ENCODE assay signal across 9 mouse cellular contexts in genomic region chr4:133690252-133690651, GRCm38 (mm10). TPM values are rescaled to one million over a fixed set of nuclear protein-coding genes. Genes with fewer than 3 reads are reported as not detected.
DNase-seq lines count a peak whose midpoint lies in the region; ATAC-seq lines count a peak whose summit lies in the region.
"Had no signal": no experiment of that assay in that cellular context is flagged by ENCODE, and none has a peak within 500 bp of the region (broad histone marks: within the 10 kb centered on the region; RNA-seq: fewer than 3 reads in every experiment).

No protein-coding gene starts in this region.

- no peaks in the 10 kb centered on the region for H3K9me3 ChIP-seq in midbrain, embryonic 15.5 days
- H3K9me3 ChIP-seq in midbrain, embryonic 16.5 days (replicated peaks; ENCODE audit: control insufficient read depth, low read length, poor library complexity, severe bottlenecking): no peaks in the 10 kb centered on the region
- H3K9me3 ChIP-seq in kidney, embryonic 15.5 days (replicated peaks): no peaks in the 10 kb centered on the region
- H3K9me3 ChIP-seq in stomach, embryonic 16.5 days (replicated peaks; ENCODE audit: control insufficient read depth, low read length): no peaks in the 10 kb centered on the region
- no peaks in the 10 kb centered on the region for H3K9me3 ChIP-seq in liver, embryonic 11.5 days (ENCODE audit: control insufficient read depth, low read length)

- 57% methylated on average over 5 of the region's 5 CpGs for whole genome bisulfite sequencing in midbrain, embryonic 15.5 days
- 61% methylated on average over 5 of the region's 5 CpGs for WGBS in midbrain, embryonic 16.5 days
- 15% methylated on average over 5 of the region's 5 CpGs for WGBS in kidney, embryonic 15.5 days
- 10% methylated on average over 5 of the region's 5 CpGs for WGBS in stomach, embryonic 16.5 days
- WGBS in liver, embryonic 11.5 days: 52% methylated on average over 5 of the region's 5 CpGs

- H3K27me3 ChIP-seq in midbrain, embryonic 15.5 days (replicated peaks): no peaks in the 10 kb centered on the region
- H3K27me3 ChIP-seq in midbrain, embryonic 16.5 days (ENCODE audit: control insufficient read depth, insufficient read depth, low read depth, low read length): no peaks in the 10 kb centered on the region
- no peaks in the 10 kb centered on the region for H3K27me3 ChIP-seq in kidney, embryonic 15.5 days
- H3K27me3 ChIP-seq in stomach, embryonic 16.5 days (ENCODE audit: control insufficient read depth, insufficient read depth, low read length): no peaks in the 10 kb centered on the region
- no peaks in the 10 kb centered on the region for H3K27me3 ChIP-seq in liver, embryonic 11.5 days (replicated peaks; ENCODE audit: control insufficient read depth, insufficient read depth, low read length)

- H3K36me3 ChIP-seq in midbrain, embryonic 15.5 days (replicated peaks): peaks cover 92% of the 10 kb centered on the region
- peaks cover 63% of the 10 kb centered on the region for H3K36me3 ChIP-seq in midbrain, embryonic 16.5 days (ENCODE audit: control insufficient read depth, insufficient read depth, low read length)
- peaks cover 100% of the 10 kb centered on the region for H3K36me3 ChIP-seq in kidney, embryonic 15.5 days
- H3K36me3 ChIP-seq in stomach, embryonic 16.5 days (ENCODE audit: control insufficient read depth, insufficient read depth, low read length): peaks cover 54% of the 10 kb centered on the region
- H3K36me3 ChIP-seq in liver, embryonic 11.5 days (ENCODE audit: control insufficient read depth, insufficient read depth, low read length): peaks cover 88% of the 10 kb centered on the region

- H3K4me2 ChIP-seq in midbrain, embryonic 15.5 days: no peak overlapping the region
- H3K4me2 ChIP-seq in midbrain, embryonic 16.5 days (ENCODE audit: low read length): no peak overlapping the region
- no peak overlapping the region for H3K4me2 ChIP-seq in kidney, embryonic 15.5 days
- no peak overlapping the region for H3K4me2 ChIP-seq in stomach, embryonic 16.5 days (ENCODE audit: low read depth, low read length)
- no peak overlapping the region for H3K4me2 ChIP-seq in liver, embryonic 11.5 days

- H3K27ac ChIP-seq in midbrain, embryonic 15.5 days: 0 out of 2 replicates have a peak overlapping the region, but pooled peaks have one; percentile 43
- H3K27ac ChIP-seq in midbrain, embryonic 16.5 days (ENCODE audit: low read length): no peak overlapping the region
- peak overlapping the region; percentile 34; the same call in 1 of the 2 replicates for H3K27ac ChIP-seq in kidney, embryonic 15.5 days
- H3K27ac ChIP-seq in stomach, embryonic 16.5 days (ENCODE audit: low read length): peak overlapping the region; percentile 25; the same call in 1 of the 2 replicates
- no peak overlapping the region for H3K27ac ChIP-seq in liver, embryonic 11.5 days (ENCODE audit: low read depth, low read length)

- H3K4me1 ChIP-seq in midbrain, embryonic 15.5 days: peaks cover 8% of the 10 kb centered on the region; the same call in 1 of the 2 replicates
- no peaks in the 10 kb centered on the region for H3K4me1 ChIP-seq in midbrain, embryonic 16.5 days (ENCODE audit: control insufficient read depth, insufficient read depth, low read length)
- peaks cover 43% of the 10 kb centered on the region for H3K4me1 ChIP-seq in kidney, embryonic 15.5 days
- H3K4me1 ChIP-seq in stomach, embryonic 16.5 days (ENCODE audit: control insufficient read depth, insufficient read depth, low read length): peaks cover 25% of the 10 kb centered on the region
- H3K4me1 ChIP-seq in liver, embryonic 11.5 days (replicated peaks; ENCODE audit: control insufficient read depth, insufficient read depth, low read length): peaks cover 8% of the 10 kb centered on the region; the same call in 1 of the 2 replicates

- no peak overlapping the region for H3K4me3 ChIP-seq in midbrain, embryonic 15.5 days
- H3K4me3 ChIP-seq in midbrain, embryonic 16.5 days (ENCODE audit: low read depth, low read length): no peak overlapping the region
- H3K4me3 ChIP-seq in kidney, embryonic 15.5 days (replicated peaks): no peak overlapping the region
- no peak overlapping the region for H3K4me3 ChIP-seq in stomach, embryonic 16.5 days (replicated peaks; ENCODE audit: low read length)
- no peak overlapping the region for H3K4me3 ChIP-seq in liver, embryonic 11.5 days (ENCODE audit: low read depth, low read length)

- DNase-seq in adrenal gland, postnatal 14 days: peak; percentile 60
- no peak for DNase-seq in adrenal gland, adult 8-10 months
- no peak for DNase-seq in left cerebral cortex, adult 8-10 months (ENCODE audit: low spot score in 2 of 2)
- no peak for DNase-seq in liver, embryonic 11.5 days (ENCODE audit: low spot score)
- DNase-seq: liver had no signal

- H3K9ac ChIP-seq in midbrain, embryonic 15.5 days: no peak overlapping the region
- no peak overlapping the region for H3K9ac ChIP-seq in midbrain, embryonic 16.5 days (ENCODE audit: low read depth, low read length)
- H3K9ac ChIP-seq in kidney, embryonic 15.5 days: no peak overlapping the region
- no peak overlapping the region for H3K9ac ChIP-seq in stomach, embryonic 16.5 days (ENCODE audit: low read length)
- H3K9ac ChIP-seq in liver, embryonic 11.5 days (ENCODE audit: low read depth, low read length): no peak overlapping the region

- ATAC-seq in midbrain, embryonic 15.5 days (replicated peaks): no peak
- no peak for ATAC-seq in midbrain, embryonic 16.5 days
- ATAC-seq in kidney, embryonic 15.5 days (replicated peaks; ENCODE audit: low FRiP score): peak; percentile 57; the same call in 1 of the 2 replicates
- ATAC-seq in stomach, embryonic 16.5 days (ENCODE audit: insufficient read depth, low FRiP score): no peak
- ATAC-seq in liver, embryonic 11.5 days (replicated peaks; ENCODE audit: low FRiP score): no peak

RNA-seq across cellular contexts. Expression of gene Pigv, which starts 17.8 kb away (rescaled TPM):
- total RNA-seq in adrenal gland, postnatal 14 days (2021): 13.9 and 17.2 TPM in 2 replicates
- total RNA-seq in adrenal gland, adult 8-10 months (2022): 10 to 100 TPM; 26.0 to 31.0 (median 27.3) TPM
- 16.0 and 16.2 TPM in 2 replicates for polyA plus RNA-seq in midbrain, embryonic 15.5 days (2015; fragmentation: Nextera tagmentation; extraction: Ambion mirVana)
- polyA plus RNA-seq in midbrain, embryonic 16.5 days (2015; fragmentation: Nextera tagmentation; extraction: Ambion mirVana): 14.7 and 18.5 TPM in 2 replicates
- polyA plus RNA-seq in kidney, embryonic 15.5 days (2015; fragmentation: Nextera tagmentation; extraction: Ambion mirVana): 19.9 and 20.2 TPM in 2 replicates
- polyA plus RNA-seq in stomach, embryonic 16.5 days (2015; fragmentation: Nextera tagmentation; extraction: Ambion mirVana): 17.9 and 20.1 TPM in 2 replicates
- 10 to 100 TPM in 2 of 4 experiments, 1 to 10 TPM in 2; 8.4 to 10.9 (median 9.9) TPM for total RNA-seq in left cerebral cortex, adult 8-10 months (2022)
- polyA plus RNA-seq in liver, embryonic 11.5 days (2014; fragmentation: Nextera tagmentation; extraction: Ambion mirVana): 10.7 and 15.0 TPM in 2 replicates

RNA-seq across cellular contexts. Expression of gene Zdhhc18, which starts 40.3 kb away (rescaled TPM):
- total RNA-seq in adrenal gland, postnatal 14 days (2021): 16.9 and 29.9 TPM in 2 replicates
- 10 to 100 TPM; 17.9 to 39.5 (median 29.0) TPM for total RNA-seq in adrenal gland, adult 8-10 months (2022)
- 6.4 and 9.3 TPM in 2 replicates for polyA plus RNA-seq in midbrain, embryonic 15.5 days (2015; fragmentation: Nextera tagmentation; extraction: Ambion mirVana)
- 3.5 and 4.7 TPM in 2 replicates for polyA plus RNA-seq in midbrain, embryonic 16.5 days (2015; fragmentation: Nextera tagmentation; extraction: Ambion mirVana)
- 2.5 and 3.8 TPM in 2 replicates for polyA plus RNA-seq in kidney, embryonic 15.5 days (2015; fragmentation: Nextera tagmentation; extraction: Ambion mirVana)
- 2.0 and 3.4 TPM in 2 replicates for polyA plus RNA-seq in stomach, embryonic 16.5 days (2015; fragmentation: Nextera tagmentation; extraction: Ambion mirVana)
- total RNA-seq in left cerebral cortex, adult 8-10 months (2022): 10 to 100 TPM; 33.8 to 57.7 (median 44.6) TPM
- 2.1 and 3.1 TPM in 2 replicates for polyA plus RNA-seq in liver, embryonic 11.5 days (2014; fragmentation: Nextera tagmentation; extraction: Ambion mirVana)

Comparison
In these comparisons a context has a peak if more than half of its experiments do, and no peak if none do; other contexts are left out.
1. H3K27ac ChIP-seq: peak in midbrain, embryonic 15.5 days (single experiment), kidney, embryonic 15.5 days (single experiment) and stomach, embryonic 16.5 days (single experiment); none in midbrain, embryonic 16.5 days (single experiment) and liver, embryonic 11.5 days (single experiment).